Mouse (Mus musculus) urinary bladder, postnatal 10 days (tissue): ENCODE data around the gene Igf2bp1.
"Not testable (repeated sequence)": the region's sequence is repeated elsewhere in the genome, so short reads cannot be mapped to it uniquely, and the experiment has no call there.

ENCODE experiments used
- DNase-seq: peaks from one replicate; pipeline ENCODE4 v3.0.0; 2022; ENCODE audit warnings: low spot score

Igf2bp1 gene

DNA sequence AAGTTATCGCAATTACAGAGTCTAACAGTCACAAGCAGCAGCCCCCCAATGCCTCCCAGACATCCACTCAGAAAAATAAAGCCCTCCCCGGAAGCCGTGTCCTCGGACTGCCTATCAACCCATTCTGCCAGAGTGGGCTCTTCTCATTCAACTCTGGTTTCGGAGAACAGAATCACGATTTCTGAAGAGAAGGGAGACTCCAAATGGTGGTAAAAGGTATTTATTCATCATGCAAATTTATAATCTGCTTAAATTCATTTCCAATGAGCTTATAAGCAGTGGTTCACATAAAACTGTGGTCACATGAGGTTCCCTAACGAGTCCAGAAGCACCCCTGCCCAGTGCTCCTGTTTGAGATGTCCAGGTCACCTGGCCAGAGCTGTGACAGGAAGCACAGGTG lies 48.3 kb downstream of the Igf2bp1 start:
- no peak for DNase-seq

DNA sequence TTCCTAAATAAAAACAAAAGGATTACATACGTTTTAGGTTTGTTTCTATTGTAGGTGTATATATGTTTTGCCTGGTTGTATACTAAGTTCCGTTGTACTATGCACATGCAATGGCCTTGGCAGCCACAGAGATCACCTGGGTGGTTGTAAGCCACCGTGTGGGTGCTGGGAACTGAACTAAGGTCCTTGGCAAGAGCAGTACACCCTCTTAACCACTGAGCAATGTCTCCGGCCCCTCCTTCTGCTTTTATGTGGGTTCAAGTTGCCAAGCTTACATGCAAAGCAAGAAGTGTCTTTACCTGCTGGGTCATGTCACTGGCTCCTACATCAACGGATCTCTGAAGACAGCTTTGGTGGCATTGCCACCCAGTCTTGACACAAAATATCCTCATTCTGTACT lies 52.4 kb downstream of the Igf2bp1 start:
- no peak for DNase-seq

DNA sequence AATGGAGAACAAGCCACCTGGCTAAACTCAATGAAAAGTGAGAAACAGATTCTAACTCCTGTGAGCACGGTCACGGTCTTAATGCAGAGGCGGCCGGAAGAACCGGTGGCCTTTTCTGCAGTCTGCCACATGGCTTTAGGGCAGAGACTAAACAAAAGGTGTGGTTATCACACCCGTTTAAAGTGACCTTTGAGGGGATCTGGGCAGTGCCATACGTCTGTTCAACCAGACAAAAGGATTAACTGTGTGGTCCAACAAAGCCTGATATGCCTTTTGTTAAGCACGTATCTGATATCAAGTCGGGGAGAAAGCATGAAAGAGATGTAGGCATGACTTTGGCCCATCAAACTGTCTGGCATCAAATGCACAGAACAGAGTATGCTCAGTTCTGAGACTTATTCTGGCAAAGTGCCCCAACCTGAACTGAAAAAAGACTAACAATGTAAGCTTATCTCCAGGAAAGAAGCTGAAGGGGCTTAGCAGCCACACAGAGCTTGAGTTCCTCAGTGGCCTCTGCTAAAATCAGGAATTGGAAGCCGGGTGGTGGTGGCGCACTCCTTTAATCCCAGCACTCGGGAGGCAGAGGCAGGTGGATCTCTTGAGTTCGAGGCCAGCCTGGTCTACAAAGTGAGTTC lies 59.8 kb downstream of the Igf2bp1 start:
- DNase-seq: no peak

DNA sequence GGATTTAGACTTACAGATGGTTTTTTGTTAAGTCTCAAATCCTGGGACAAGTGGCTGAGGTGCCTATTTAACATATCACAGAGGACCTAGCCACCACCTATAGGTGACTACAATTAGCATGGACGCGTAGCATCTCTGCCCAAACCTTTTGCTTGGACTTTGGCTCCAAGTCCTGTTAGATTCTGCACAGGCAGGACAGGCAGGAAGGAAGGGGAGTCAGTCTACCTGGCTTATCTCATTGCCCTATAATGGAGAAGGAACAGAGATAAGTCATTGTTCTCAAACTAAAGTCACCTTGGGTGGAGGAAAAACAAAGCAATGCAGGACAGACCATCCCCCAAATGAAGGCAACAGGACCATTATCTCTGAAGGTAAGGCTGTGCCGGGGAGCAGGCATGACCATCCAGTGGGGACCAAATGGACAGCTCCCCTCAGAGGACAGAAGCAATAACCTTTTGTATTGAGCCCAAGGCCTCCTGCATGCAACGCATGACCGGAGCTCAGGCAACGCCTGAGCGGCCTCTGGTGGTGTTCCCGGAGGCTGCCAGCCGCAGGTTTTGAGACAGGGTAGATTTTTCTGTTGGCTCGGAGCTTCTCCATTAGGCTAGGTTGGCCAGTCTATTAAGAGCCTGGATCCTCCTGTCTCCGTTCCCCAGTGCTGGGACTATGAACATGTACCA lies 65.8 kb downstream of the Igf2bp1 start:
- DNase-seq: no peak

DNA sequence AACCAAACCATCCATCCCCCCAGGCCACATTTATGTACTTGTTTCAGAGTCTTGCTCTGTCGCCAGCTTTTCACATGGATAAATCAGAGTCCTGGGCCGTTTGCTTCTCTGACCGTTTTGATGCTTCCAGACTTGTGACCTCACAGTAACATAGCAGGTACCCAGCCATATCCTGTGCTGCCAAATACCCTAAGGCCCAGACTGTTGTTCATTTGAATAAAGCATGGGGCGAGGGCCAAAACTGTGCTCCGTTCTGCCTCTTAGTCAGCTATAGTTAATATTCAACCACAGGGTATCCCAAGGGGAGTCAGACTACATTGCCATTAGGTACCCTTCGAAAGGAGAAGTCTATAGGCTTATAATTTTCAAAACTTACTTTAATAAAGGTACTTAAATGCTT lies 69.3 kb downstream of the Igf2bp1 start:
- no peak for DNase-seq

DNA sequence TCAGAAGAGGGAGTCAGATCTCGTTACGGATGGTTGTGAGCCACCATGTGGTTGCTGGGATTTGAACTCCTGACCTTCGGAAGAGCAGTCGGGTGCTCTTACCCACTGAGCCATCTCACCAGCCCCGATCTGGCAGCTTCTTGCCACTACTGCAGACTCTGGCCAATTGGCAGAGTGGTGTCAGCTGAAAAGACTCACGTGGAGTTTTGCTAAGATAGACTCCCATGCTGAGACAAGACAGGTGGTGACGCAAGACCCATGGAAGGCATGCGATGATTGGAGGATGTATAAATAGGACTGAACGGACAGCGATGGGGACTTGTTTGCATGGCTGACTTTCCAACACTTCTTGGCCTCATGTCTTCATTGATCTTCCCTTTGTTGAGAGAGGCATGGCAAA lies 73.6 kb downstream of the Igf2bp1 start:
- not testable (repeated sequence) for DNase-seq

DNA sequence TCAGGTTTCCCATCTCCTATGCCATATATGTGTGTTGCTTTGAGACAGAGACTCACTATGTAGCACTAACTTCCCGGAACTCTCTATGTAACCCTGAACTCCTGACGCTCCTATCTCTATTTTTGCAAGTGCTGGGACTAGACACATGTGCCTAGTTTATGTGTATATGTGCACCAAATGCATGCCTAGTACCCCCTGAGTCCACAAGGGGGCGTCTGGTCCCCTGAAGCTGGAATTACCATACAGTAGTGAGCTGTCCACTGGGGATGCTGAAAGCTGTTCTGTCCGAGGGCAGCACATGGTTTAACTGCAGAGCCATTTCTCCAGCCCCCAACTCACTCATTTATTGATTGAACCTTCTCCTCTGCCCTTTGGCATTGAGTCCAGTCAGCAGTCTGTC lies 79.3 kb downstream of the Igf2bp1 start:
- DNase-seq: no peak

DNA sequence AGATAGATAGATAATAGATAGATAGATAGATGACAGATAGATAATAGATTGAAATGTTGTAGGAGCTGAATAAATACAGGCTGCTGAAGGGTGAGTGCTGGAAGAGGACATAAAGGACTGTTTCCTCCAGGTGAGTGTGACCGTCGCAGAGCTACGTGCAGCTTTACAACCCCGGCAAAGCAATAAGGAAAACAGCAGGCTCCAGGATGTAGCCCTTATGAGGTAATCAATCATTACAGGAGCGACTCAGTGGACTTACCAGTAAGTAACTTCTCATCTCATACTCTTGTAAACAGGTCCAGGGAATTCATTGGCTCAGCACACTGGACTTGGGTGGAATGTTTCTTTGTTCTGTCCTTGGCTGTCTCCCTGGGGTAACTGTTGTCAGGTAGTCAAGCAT lies 79.8 kb downstream of the Igf2bp1 start:
- DNase-seq: no peak

DNA sequence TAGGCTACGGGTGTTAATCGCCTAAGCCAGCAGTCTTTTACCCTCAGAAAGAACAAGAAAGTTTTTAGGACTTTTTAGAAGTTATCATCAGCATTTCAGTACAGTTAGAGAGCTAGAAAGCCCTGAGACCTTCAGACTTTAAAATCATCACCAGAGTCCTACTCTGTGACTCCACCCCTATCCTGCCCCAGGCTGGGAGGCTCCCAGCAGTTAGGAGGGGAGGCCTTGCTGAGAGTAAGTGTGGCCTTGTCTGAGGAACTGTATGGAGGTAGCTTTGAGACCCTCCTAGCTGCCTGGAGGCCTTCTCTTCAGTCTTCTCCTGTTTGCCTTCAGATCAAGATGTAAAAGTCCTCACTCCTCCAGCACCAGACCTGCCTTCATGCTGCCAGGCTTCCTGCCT lies 81.5 kb downstream of the Igf2bp1 start:
- DNase-seq: no peak

DNA sequence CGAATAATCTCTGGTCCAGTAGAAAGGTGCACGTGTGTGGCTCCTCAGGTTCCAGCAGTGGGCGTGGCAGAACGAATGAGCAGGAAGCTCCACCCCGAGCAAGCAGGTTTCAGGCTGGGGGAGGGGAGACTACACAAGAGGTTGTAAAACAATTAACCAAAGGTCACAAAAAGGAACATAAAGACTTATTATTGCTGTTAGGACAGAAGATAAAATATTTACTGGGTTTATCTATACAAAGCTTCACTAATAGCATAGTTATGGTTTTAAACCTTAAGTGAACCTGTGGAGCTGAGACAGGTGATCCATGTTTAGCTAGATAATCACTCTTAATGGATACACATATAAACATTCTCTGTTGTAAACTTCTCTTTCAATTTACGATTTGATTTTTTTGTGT lies 82.3 kb downstream of the Igf2bp1 start:
- not testable (repeated sequence) for DNase-seq

DNA sequence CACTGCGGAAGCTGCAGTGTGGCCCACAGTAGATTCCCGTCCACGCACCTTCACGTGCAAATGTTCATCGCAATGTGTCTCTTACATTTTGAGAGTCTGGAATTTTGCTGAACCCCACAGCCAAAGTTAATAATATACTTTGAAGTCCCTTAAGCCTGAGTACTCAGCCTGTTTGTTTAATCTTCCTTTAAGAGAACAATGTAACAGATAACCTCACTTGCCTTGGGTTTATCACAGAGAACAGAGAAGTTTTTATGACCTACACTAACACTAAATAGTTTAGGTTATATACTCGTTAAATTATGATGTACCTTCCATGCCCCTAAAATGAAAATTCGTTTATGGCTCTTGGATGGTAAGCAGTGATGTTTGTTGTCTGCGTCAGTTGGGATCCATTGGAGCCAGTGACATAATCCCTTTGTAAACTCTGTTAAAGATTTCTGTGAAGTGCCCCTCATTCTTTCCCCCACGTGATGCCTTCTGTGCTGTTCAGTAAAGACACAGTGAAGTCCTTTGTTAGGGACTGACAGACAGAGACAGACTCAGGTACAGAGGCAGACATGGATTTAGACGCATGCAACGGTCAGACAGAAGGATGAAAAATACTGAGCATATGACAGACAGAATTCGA lies 83.6 kb downstream of the Igf2bp1 start:
- no peak for DNase-seq

DNA sequence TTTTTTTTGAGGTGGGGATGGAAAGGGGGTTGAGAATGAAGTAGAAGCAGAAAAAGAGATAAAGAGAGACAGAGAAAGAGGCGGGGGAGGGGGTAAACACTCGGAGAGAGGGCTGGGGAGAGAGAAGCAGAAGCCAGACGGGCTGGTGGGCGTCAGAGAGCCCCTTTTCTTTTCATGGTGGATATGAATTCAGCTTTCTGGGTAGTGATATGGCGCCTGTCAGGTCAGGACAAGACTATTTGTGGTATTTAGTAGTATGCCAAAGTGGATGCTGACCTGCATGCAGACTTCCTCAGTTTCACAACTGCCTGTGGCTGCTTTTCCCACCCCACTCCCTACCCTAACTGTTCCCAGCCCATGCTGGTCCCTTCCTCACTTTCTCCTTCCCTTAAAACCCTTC lies 89.3 kb downstream of the Igf2bp1 start:
- no peak for DNase-seq

DNA sequence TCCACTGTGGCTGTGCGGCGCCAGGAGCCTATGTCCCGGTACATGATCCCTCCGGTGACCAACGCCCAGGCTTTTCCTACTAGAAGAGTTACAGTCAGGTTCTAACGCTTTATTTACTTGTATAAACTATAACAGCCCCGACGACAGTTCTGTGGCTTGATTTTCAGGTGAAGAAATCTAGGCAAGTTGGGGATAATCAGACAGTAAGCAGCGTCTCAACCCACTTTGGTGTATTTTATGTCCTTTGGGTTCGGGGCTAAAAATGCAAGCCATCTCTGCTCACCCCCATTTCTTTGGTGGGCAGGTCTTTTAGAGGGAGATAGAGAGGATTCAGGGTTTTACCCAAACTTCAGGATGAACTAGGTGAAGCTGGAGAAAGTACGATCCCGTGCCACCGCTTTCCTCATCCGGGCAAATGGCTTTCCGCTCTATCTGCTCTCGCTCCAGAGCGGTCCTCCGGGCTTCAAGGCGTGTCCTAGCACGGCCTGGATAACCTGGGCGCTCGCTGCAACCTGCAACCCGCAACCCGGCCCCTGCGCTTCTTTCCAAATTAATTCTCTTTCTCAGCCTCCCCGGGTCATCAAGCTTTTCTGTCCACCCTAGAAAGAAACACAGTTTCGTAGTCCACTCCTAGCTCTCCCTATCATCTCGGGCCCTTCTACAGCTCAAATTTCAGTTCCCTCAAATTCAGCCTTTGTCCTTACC lies 90.6 kb downstream of the Igf2bp1 start:
- DNase-seq: no peak

DNA sequence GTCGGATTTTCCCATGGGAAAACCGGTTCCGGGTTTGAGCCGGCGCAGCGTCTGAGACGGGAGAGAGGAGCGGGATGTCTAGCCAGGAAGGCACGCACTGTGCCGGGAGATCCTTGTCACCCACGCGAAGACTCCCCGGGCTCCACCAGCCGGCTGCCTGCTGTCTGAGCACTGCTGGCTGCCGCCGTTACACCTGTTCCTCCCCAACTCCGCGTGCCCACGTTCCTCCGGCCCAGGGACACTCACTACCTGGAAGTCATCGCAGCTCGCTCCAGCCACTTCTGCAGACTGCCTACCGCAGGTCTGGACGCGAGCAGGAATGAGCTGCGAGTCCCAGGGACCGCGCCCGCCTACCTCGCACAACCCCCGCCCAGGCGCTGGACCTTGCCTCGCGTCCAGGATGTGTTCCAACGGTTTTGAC lies 91.2 kb downstream of the Igf2bp1 start, which contains the start of gene B4galnt2:
Gene B4galnt2 (minus strand): TSS at position 321 of the 421 bp plus-strand sequence.
- DNase-seq: no peak

DNA sequence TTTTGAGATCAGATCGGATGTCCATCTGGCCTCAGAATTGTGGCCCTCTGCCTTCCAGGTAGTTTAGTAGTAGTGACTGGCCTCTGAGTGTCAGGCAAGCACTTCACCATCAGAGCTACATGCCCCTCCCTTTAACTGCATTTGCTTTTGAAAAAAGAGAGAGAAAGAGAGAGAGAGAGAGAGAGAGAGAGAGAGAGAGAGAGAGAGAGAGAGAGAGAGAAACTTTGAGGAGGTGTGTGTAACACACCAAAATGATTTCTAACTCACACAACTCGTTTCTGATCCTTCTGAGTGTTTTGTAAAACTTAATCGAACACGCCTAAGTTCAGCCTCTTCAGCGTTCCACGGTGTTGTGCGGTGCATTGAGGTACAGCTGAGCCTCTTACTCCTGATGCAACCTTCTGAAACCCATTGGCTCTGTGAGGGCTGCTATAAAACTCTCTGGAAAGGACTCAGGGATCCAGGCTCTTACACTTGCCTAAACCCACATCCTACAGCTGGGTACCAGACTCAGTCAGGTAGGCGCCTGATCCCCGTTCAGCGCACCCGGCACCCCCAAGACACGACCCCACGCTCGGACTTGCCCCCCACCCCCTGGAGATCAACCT lies 91.7 kb downstream of the Igf2bp1 start:
- DNase-seq: no peak

DNA sequence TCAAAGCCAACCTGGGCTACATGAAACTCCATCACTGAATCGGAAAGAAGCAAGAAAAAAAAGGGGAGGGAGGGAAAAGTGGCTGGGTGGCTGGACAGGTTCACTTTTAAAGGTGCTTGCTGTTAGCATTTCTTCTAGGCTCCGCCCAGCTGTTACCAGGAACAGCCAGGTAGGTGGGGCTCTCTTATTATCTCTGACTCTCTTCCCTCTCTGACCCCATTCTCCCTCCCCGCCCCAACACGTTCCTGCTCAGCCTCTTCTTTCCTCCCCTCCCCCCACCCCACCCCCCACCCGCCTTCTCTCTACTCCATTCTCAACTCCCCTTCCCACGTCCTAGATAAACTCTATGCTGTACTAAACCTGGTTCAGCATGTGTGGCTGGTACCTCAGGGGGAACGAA lies 94.2 kb downstream of the Igf2bp1 start:
- DNase-seq: no peak

DNA sequence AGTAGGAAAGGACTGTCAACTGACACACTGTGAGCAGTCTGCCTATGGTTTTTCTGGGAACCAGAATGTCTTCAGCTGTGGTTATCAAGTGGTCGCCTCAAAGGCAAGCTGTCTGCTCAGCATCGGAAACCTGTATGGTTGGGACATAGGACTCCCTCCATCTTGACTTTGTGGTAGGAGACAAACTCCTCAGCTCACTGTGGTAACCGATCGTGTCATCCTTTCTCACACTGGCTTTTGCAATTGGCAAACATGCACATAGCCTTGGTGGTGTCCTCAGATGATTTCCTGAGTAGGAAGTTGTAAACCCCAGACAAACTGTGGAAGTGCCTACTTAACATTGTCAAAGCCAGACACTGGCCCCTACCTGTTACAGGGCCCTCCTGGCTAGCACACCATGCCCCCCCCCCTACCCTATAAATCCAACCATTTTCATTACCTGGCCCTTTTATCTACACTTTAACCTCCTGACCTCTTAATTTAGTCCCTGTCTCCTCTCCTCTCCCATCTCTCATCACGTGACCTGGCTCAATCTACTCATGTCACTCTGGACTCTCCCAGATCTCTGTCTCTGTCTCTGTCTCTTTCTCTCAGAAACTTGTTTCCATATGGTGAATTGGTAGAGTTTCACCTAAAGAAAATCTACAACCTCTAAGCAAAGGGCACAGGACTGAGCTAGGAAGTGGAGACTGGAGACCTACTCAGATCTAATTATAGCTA lies 97.8 kb downstream of the Igf2bp1 start:
- DNase-seq: no peak
